Mouse (Mus musculus) heart, adult 18-20 months (tissue): ENCODE measurements around the gene Pianp. TPM values are rescaled to one million over a fixed set of nuclear protein-coding genes. Genes with fewer than 3 reads are reported as not detected.

ENCODE experiments used
- DNase-seq, 2 experiments: peaks; one replicate each; pipeline ENCODE4 v3.0.0; 2021 to 2022; ENCODE audit warnings: mixed read lengths in 1 of 2
- total RNA-seq, 2 experiments: library from RNA; stranded (reverse); gene quantifications; 2 replicates each; pipeline ENCODE4 v1.2.3; 2021

The Pianp gene
- total RNA-seq, 2 experiments from 2014 or later = 0.62 to 0.80 TPM

DNA sequence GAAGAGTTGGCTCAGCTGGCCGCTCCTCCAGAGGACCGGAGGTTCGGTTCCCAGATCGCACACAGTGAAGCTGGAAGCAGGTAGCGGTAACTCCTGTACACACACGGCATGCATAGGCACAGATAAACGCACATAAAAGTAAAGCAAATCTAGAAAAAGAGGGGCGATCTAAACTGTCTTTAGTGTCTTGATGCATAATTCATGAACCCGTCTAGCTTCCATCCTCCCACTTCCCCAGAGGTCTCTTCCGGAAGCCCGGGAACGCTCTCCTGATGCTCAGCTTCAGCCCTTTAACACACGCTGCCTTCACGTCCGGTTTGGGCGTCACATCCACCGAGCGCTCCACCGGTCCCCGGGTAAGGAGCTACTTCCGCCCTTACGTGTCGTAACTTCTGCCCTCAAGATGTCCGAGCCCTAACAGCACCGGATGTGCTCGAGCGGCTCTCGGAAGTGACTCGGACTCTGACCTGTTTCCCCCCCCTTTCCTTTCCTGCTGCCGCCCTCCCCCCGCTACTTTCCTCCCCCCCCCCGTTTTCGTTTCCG lies 12.2 kb downstream of the Pianp start:
- peak; percentile 98 to 100 for DNase-seq

GRCm38 (mm10) chr6:125009129-125009180 lies 12.5 kb downstream of the Pianp start, which contains the start of gene Zfp384:
Gene Zfp384 (plus strand): TSS chr6:125009145.
- DNase-seq = no peak

- peak; percentile 84 to 91 for DNase-seq
Measured at GRCm38 (mm10) chr6:125009181-125010073, 12.9 kb downstream of the Pianp start.

- no peak for DNase-seq
Measured at GRCm38 (mm10) chr6:125017682-125018081, 21.2 kb downstream of the Pianp start.

- DNase-seq = peak; percentile 25 to 38
Measured at GRCm38 (mm10) chr6:125030532-125030931, 34.0 kb downstream of the Pianp start.

GRCm38 (mm10) chr6:125031604-125032003 lies 35.1 kb downstream of the Pianp start:
- DNase-seq = no peak

- DNase-seq = no peak
Measured at GRCm38 (mm10) chr6:125038666-125039065, 42.2 kb downstream of the Pianp start.

DNA sequence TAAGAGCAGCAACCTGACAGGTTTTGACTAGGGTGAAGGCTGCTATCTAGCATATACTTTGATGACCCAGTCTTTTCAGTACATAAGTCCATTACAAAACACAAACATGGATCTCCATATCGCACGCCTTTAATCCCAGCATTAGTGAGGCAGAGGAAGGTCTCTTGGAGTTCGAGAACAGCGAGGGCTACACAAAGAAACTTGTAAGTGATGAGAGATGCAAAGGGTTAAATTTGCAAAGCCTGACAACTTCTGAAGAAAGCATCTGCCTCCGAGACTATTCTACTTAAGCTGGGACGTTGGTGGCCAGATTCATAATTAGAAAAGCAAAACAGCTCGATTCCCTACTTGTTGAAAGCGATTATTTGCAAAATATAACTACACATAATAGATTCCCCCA lies 42.6 kb downstream of the Pianp start:
- no peak for DNase-seq

- DNase-seq = peak; percentile 94 to 96
Measured at GRCm38 (mm10) chr6:125039533-125040153, 43.1 kb downstream of the Pianp start, which contains the start of gene Ing4. Gene Ing4 (plus strand): TSS chr6:125039760.

- no peak for DNase-seq
Measured at GRCm38 (mm10) chr6:125040221-125040620, 43.7 kb downstream of the Pianp start.

- peak in 1 of 2 experiments; percentile 25 for DNase-seq
Measured at GRCm38 (mm10) chr6:125041047-125041446, 44.6 kb downstream of the Pianp start.

GRCm38 (mm10) chr6:125042081-125042480 lies 45.6 kb downstream of the Pianp start:
- no peak for DNase-seq

DNA sequence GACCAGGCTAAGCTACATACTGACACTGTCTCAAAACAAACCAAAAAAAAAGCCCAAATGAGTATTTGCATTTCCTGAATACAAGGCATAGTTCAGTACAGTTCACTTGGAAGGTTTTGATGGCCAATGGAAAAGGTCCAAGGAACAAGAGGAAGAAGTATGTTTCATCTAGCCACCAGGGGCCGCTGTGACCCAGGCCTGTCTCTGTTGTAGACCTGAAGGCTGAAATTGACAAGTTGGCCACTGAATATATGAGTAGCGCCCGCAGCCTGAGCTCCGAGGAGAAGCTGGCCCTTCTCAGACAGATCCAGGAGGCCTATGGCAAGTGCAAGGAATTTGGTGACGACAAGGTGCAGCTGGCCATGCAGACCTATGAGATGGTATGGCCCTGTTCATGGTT lies 50.2 kb downstream of the Pianp start:
- peak; percentile 80 to 88 for DNase-seq

- DNase-seq = no peak
Measured at GRCm38 (mm10) chr6:125049678-125050077, 53.2 kb downstream of the Pianp start, which contains the start of gene Acrbp. Gene Acrbp (plus strand): TSS chr6:125049689.

GRCm38 (mm10) chr6:125051237-125051636 lies 54.7 kb downstream of the Pianp start:
- no peak for DNase-seq

Other genes starting within 250 kb of the Pianp start
- not detected for gene Gm45234, start 240.7 kb upstream of the Pianp start, total RNA-seq
- gene Atn1, start 240.2 kb upstream of the Pianp start, total RNA-seq = 10 to 100 TPM; 41.1 to 46.9 TPM
- gene Eno2, start 227.0 kb upstream of the Pianp start, total RNA-seq = 1 to 10 TPM; 2.5 to 2.7 TPM
- gene Lrrc23, start 217.0 kb upstream of the Pianp start, total RNA-seq = under 1 TPM; 0.55 to 0.82 TPM
- gene Spsb2, start 188.0 kb upstream of the Pianp start, total RNA-seq = 1 to 10 TPM; 2.7 to 3.0 TPM
- 1,000 to 10,000 TPM in 1 of 2 experiments, 100 to 1,000 TPM in 1; 897 to 1,017 TPM for gene Tpi1, start 182.4 kb upstream of the Pianp start, total RNA-seq
- 10 to 100 TPM; 74.6 to 78.6 TPM for gene Usp5, start 167.2 kb upstream of the Pianp start, total RNA-seq
- gene Cdca3, start 167.1 kb upstream of the Pianp start, total RNA-seq = under 1 TPM; 0.54 to 0.55 TPM
- gene Gnb3, start 156.4 kb upstream of the Pianp start, total RNA-seq = 10 to 100 TPM; 14.1 to 14.6 TPM
- gene P3h3, start 138.9 kb upstream of the Pianp start, total RNA-seq = 1 to 10 TPM; 8.2 to 8.3 TPM
- gene Gpr162, start 132.7 kb upstream of the Pianp start, total RNA-seq = under 1 TPM; 0.36 to 0.84 TPM
- 1 to 10 TPM in 1 of 2 experiments, under 1 TPM in 1; 0.50 to 3.7 TPM for gene Cd4, start 108.5 kb upstream of the Pianp start, total RNA-seq
- gene Lag3, start 85.0 kb upstream of the Pianp start, total RNA-seq = under 1 TPM; 0.23 to 0.35 TPM
- gene Ptms, start 76.6 kb upstream of the Pianp start, total RNA-seq = 100 to 1,000 TPM; 135 to 139 TPM
- 100 to 1,000 TPM; 185 to 191 TPM for gene Mlf2, start 65.3 kb upstream of the Pianp start, total RNA-seq
- 100 to 1,000 TPM in 1 of 2 experiments, 10 to 100 TPM in 1; 94.3 to 102 TPM for gene Cops7a, start 31.2 kb upstream of the Pianp start, total RNA-seq
- gene Zfp384, start 12.5 kb downstream of the Pianp start, total RNA-seq = 10 to 100 TPM; 20.5 to 20.6 TPM
- 10 to 100 TPM; 22.4 to 26.6 TPM for gene Ing4, start 43.1 kb downstream of the Pianp start, total RNA-seq
- 1 to 10 TPM in 1 of 2 experiments, under 1 TPM in 1; 0.99 to 2.7 TPM for gene Acrbp, start 53.0 kb downstream of the Pianp start, total RNA-seq
- under 1 TPM; 0.25 to 0.62 TPM for gene Lpar5, start 71.2 kb downstream of the Pianp start, total RNA-seq
- 100 to 1,000 TPM; 105 to 111 TPM for gene Chd4, start 99.3 kb downstream of the Pianp start, total RNA-seq
- 10 to 100 TPM; 19.2 to 20.1 TPM for gene Nop2, start 135.2 kb downstream of the Pianp start, total RNA-seq
- 1 to 10 TPM; 5.0 to 5.9 TPM for gene Iffo1, start 148.5 kb downstream of the Pianp start, total RNA-seq
- 1,000 to 10,000 TPM; 4,422 to 5,568 TPM for gene Gapdh, start 169.8 kb downstream of the Pianp start, total RNA-seq
- 10 to 100 TPM; 12.2 to 15.6 TPM for gene Ncapd2, start 195.0 kb downstream of the Pianp start, total RNA-seq
- gene Mrpl51, start 195.1 kb downstream of the Pianp start, total RNA-seq = 100 to 1,000 TPM; 316 to 366 TPM
- gene Vamp1, start 218.9 kb downstream of the Pianp start, total RNA-seq = 1 to 10 TPM; 5.0 to 7.8 TPM
- gene Tapbpl, start 235.2 kb downstream of the Pianp start, total RNA-seq = 1 to 10 TPM; 5.7 to 6.1 TPM
- 1 to 10 TPM in 1 of 2 experiments, not detected in 1; 1.7 TPM for gene Cd27, start 240.3 kb downstream of the Pianp start, total RNA-seq